Mouse (Mus musculus): ENCODE data around the gene Cfap61.

DNA sequence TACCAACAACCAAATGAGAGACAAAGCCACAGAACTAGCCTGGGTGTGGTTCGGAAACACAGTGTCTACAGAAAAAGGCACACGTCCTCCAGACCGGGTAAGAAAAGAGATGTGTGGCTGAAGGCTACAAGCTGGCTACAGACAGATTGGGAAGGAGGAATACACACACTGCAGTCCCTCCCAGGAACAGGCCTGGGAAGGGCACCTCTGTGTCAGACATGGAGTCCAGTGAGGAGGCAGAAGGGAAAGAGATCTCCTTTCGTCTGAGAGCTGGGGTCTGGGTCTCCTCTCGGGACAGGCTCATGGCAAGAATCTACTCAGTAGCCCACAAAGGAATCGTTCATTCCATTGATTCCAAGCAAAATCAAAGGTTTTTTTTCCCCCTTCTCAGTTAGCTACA lies 170.8 kb downstream of the Cfap61 start:
- TF ChIP-seq CTCF (IDR thresholded peaks at IDR 0.05 in 2 of 3, conservative IDR thresholded peaks at IDR 0.05 in 1 of 3; ENCODE audit: control insufficient read depth in 1 of 3, insufficient read depth in 1 of 3, low read depth in 2 of 3, low read length in 3 of 3, poor library complexity in 1 of 3, severe bottlenecking in 1 of 3) (no peak), POLR2A (IDR thresholded peaks at IDR 0.05; ENCODE audit: control insufficient read depth in 1 of 2, insufficient read depth in 1 of 2, low read depth in 1 of 2, low read length in 2 of 2, poor library complexity in 1 of 2) (no peak), NELFE (IDR thresholded peaks at IDR 0.05; ENCODE audit: low read depth, low read length) (no peak), EP300 (IDR thresholded peaks at IDR 0.05; ENCODE audit: low read depth in 1 of 2, low read length in 2 of 2) (no peak)

Data from MEL (cell line).